Mouse (Mus musculus): ENCODE data around the gene Ring1.

DNA sequence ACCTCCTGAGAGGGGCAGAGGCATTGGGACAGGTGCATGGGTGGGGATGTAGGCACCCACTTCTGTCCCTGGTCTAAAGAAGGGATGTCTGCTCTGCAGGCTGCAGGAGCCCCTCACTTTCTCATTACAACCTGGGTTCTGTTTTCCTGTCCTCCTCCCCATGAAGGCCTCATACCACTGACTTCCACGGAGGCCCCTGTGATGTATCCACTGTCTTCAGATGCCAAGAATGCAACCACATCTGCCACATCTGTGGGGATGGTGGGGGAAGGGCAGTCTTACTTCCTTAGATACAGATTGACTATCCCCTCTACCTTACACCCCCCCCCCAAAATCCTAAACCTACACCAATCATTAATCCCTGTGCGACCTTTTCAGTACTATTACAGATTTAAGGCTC is 1.7 kb upstream of the Ring1 start:
- TF ChIP-seq CTCF (IDR thresholded peaks at IDR 0.05; ENCODE audit: low read depth, low read length) = no peak
- TF ChIP-seq EP300 (IDR thresholded peaks at IDR 0.05; ENCODE audit: insufficient read depth, low read depth, low read length) = no peak
- no peak for TF ChIP-seq POLR2A (IDR thresholded peaks at IDR 0.05; ENCODE audit: insufficient read depth, low read length)
